Mouse (Mus musculus): ENCODE data around the gene Cdh12. TPM values are rescaled to one million over a fixed set of nuclear protein-coding genes. Genes with fewer than 3 reads are reported as not detected.
"Not testable (repeated sequence)": the region's sequence is repeated elsewhere in the genome, so short reads cannot be mapped to it uniquely, and the experiment has no call there.

Cdh12 gene
- polyA plus RNA-seq, 1 experiment from 2014 or later: 10.5 TPM

DNA sequence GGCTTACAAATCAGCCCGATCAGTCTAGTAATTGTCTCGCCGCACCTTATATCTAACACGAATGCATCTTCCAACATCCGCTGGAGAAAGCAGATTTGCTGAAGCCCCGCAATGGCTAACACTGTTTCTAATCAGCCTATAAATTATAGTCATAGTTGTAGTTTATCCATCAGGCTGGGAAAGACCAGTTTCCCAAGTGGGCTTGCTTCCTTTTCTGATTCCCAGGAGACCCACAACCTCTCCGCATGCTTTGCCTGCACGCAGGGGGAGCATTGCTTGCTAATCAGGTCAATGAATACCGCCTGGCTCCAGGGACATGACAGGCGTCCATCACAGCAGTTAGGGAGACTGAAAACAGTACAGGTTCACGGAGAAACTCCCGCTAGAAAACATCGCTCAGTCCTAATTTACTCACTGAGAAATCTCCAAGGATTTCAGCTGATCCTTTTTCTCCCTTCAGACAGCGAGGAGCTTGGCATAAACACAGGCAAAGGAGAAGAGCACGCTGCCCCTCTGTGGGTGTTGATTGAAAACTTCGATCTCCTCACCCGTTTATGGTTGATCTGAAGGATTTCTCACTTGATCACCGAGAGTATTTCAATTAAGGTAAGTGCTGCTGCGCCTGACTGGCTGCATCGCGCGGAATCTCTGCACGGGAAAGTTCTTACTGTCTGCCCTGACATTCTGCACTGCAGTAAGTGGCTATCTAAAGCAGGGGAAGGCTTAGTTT, 662.0 kb downstream of the Cdh12 start:
- WGBS: 5% methylated on average over 23 of the region's 23 CpGs
- no peaks in the 10 kb centered on the region for H3K36me3 ChIP-seq

DNA sequence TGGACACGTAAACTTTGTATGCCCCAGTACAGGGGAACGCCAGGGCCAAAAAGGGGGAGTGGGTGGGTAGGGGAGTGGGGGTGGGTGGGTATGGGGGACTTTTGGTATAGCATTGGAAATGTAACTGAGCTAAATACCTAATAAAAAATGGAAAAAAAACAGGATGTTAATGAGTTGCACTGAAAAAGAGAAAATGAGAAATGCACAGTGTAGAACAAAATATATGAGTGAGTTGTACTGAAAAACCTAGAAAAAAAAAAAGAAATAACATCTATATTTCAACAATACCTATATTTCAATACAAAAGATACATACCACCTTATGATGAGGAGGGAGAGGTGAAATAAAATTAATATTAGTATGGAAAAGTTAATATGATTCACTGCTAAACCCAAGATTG, 665.7 kb downstream of the Cdh12 start:
- not testable (repeated sequence) for H3K36me3 ChIP-seq; H3K9ac ChIP-seq (replicated peaks); H3K4me3 ChIP-seq (replicated peaks); H3K27me3 ChIP-seq (replicated peaks); ATAC-seq (ENCODE audit: low FRiP score); H3K9me3 ChIP-seq (replicated peaks); H3K4me2 ChIP-seq; H3K27ac ChIP-seq (replicated peaks)
- H3K4me1 ChIP-seq: peaks cover 10% of the 10 kb centered on the region
- WGBS: no CpG with 5 or more reads among the region's 2 CpGs

More for the DNA sequence above, 662.0 kb downstream of the Cdh12 start:
- H3K27ac ChIP-seq (replicated peaks): peak overlapping the region; percentile 58
- peak; percentile 64 for ATAC-seq (ENCODE audit: low FRiP score)
- peak overlapping the region; percentile 65 for H3K9ac ChIP-seq (replicated peaks)
- no peaks in the 10 kb centered on the region for H3K27me3 ChIP-seq (replicated peaks)
- no peaks in the 10 kb centered on the region for H3K9me3 ChIP-seq (replicated peaks)
- peaks cover 16% of the 10 kb centered on the region for H3K4me1 ChIP-seq
- H3K4me2 ChIP-seq: peak overlapping the region; percentile 86
- H3K4me3 ChIP-seq (replicated peaks): peak overlapping the region; percentile 50

DNA sequence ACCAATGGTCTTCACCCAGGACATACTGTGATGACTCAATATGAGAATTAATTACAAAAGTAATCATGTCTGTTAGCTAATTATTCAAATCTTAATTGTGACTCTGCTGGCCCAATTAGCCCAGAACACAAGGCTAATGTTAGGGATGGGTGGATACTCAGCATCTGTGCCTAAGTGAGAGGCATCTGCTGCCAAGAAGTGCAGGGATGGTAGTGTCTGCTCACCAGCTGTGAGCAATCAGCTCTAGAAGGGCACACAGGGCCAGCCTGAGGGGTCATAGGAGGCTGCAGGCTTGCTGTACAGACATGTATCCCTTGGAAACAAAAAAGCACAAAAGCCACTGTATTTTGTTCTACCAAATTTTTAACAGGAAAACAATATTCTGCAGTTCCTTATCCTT, 681.6 kb downstream of the Cdh12 start:
- no peak overlapping the region for H3K4me3 ChIP-seq (replicated peaks)
- no peak overlapping the region for H3K27ac ChIP-seq (replicated peaks)
- no peaks in the 10 kb centered on the region for H3K9me3 ChIP-seq (replicated peaks)
- ATAC-seq (ENCODE audit: low FRiP score): no peak
- no peak overlapping the region for H3K9ac ChIP-seq (replicated peaks)
- H3K4me1 ChIP-seq: no peaks in the 10 kb centered on the region
- no peaks in the 10 kb centered on the region for H3K27me3 ChIP-seq (replicated peaks)
- no peaks in the 10 kb centered on the region for H3K36me3 ChIP-seq
- H3K4me2 ChIP-seq: no peak overlapping the region

DNA sequence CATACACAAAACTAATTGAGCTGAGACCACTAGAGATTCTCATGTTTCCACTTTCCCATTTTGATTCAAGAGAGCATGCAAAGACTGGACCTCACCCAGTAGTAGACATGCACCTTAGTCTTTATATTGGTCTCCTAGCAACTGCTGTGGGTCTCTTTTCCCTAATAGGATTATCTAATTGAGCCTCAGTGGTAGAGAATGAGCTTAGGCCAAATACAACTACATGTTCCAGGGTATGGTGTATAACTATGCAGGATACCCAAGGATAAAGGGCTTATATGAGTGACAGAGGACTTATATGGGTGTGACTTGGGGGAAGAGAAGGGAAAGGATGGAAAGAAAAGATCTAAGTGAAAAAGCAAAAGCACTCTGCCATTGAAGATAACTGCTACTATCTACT, 683.9 kb downstream of the Cdh12 start:
- no peak overlapping the region for H3K27ac ChIP-seq (replicated peaks)
- no peaks in the 10 kb centered on the region for H3K9me3 ChIP-seq (replicated peaks)
- no peaks in the 10 kb centered on the region for H3K4me1 ChIP-seq
- H3K27me3 ChIP-seq (replicated peaks): no peaks in the 10 kb centered on the region
- H3K36me3 ChIP-seq: no peaks in the 10 kb centered on the region
- no peak overlapping the region for H3K9ac ChIP-seq (replicated peaks)
- no peak overlapping the region for H3K4me2 ChIP-seq
- ATAC-seq (ENCODE audit: low FRiP score): no peak
- no peak overlapping the region for H3K4me3 ChIP-seq (replicated peaks)

DNA sequence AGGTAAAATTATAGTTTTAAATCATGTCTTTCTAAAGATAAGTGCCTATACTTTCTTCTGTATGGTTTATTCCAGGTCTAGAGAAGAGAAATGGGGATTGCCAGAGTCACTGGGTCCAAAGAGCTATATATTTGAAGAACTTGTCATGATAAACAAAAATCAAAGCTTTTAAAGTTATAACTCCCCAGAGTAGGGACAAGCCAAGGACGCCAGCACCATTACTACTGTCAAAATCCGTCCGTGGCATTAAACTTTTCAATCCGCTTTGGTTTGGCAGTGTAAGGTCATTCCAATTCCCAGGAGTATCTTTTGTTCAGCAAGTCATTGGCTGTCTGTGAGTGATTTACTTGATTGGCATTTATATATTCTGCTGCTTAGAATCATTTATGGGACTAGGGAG, 697.8 kb downstream of the Cdh12 start:
- Histone ChIP-seq H3K27ac (replicated peaks) (no peak overlapping the region), H3K4me1 (no peaks in the 10 kb centered on the region), H3K4me3 (replicated peaks) (no peak overlapping the region), H3K4me2 (no peak overlapping the region), H3K9me3 (replicated peaks) (no peaks in the 10 kb centered on the region), H3K27me3 (replicated peaks) (no peaks in the 10 kb centered on the region), H3K9ac (replicated peaks) (no peak overlapping the region), H3K36me3 (no peaks in the 10 kb centered on the region)
- WGBS: 41% methylated on average over 4 of the region's 4 CpGs
- no peak for ATAC-seq (ENCODE audit: low FRiP score)

DNA sequence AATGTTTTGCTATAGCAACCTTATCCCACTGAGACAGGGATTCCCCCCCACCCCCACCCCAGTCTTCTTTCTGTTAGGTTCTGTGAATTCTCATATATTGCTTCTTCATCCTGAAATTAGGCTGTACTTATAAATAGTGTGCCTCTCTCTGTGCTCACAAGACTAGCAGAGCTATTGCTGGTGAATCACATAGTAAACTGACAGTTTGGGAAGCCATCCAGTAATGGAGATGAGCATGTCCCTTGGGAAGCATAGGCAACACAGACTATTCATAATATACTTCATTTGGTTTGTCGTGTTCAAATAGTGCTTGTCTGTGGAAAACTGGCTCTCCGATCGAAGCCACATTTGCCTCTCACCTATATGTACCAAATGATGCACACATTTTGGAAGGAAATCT, 704.5 kb downstream of the Cdh12 start:
- WGBS: 49% methylated on average over 3 of the region's 3 CpGs
- no peaks in the 10 kb centered on the region for H3K9me3 ChIP-seq (replicated peaks)
- no peaks in the 10 kb centered on the region for H3K36me3 ChIP-seq
- no peak overlapping the region for H3K9ac ChIP-seq (replicated peaks)
- no peaks in the 10 kb centered on the region for H3K4me1 ChIP-seq
- H3K4me2 ChIP-seq: no peak overlapping the region
- H3K27ac ChIP-seq (replicated peaks): no peak overlapping the region
- no peaks in the 10 kb centered on the region for H3K27me3 ChIP-seq (replicated peaks)
- no peak overlapping the region for H3K4me3 ChIP-seq (replicated peaks)
- no peak for ATAC-seq (ENCODE audit: low FRiP score)

DNA sequence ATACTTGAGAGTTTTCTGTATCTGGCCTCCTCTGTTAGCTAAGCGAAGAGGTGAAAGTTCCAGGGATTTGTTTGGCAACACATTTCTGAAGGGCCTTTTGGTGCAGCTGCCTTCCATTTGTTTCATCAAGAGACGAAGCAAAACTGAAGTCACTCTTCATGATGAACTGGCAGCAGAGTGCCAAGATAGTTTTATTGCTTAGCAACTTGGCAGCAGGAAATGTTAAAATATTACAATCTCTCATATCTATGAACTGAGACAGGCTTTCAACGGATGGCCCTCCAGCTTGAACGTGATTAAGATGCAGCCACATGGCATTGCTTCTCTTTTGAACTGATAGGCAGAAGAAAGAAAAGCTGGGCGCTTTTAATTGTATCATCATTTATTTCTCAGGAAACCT, 730.7 kb downstream of the Cdh12 start:
- peaks cover 3% of the 10 kb centered on the region; the same call in 1 of the 2 replicates for H3K4me1 ChIP-seq
- H3K9me3 ChIP-seq (replicated peaks): no peaks in the 10 kb centered on the region
- H3K4me2 ChIP-seq: no peak overlapping the region
- no peak overlapping the region for H3K27ac ChIP-seq (replicated peaks)
- H3K36me3 ChIP-seq: no peaks in the 10 kb centered on the region
- no peaks in the 10 kb centered on the region for H3K27me3 ChIP-seq (replicated peaks)
- H3K9ac ChIP-seq (replicated peaks): no peak overlapping the region
- no peak overlapping the region for H3K4me3 ChIP-seq (replicated peaks)
- ATAC-seq (ENCODE audit: low FRiP score): no peak
- 59% methylated on average over 5 of the region's 5 CpGs for WGBS

DNA sequence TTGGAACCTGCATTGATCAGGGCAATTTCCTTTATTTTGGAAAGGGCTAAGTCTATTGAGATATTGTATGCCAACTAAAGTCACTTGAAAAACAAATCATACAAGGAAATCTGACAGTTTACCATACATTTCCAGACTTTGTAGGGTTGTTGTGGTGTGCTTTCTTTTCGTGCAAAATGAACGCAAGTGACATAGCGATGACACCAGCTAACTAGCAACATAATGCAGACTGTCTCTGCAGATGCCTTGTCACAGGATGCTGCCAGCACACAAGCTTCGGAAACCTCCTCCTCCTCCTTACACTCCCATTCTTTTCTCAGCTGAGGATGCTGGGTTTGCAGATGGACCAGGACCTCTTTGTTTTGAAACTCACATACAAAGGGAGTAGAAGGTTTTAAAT, 731.1 kb downstream of the Cdh12 start:
- H3K36me3 ChIP-seq: no peaks in the 10 kb centered on the region
- H3K9me3 ChIP-seq (replicated peaks): no peaks in the 10 kb centered on the region
- no peak overlapping the region for H3K4me3 ChIP-seq (replicated peaks)
- peaks cover 3% of the 10 kb centered on the region; the same call in 1 of the 2 replicates for H3K4me1 ChIP-seq
- H3K27ac ChIP-seq (replicated peaks): no peak overlapping the region
- H3K9ac ChIP-seq (replicated peaks): no peak overlapping the region
- ATAC-seq (ENCODE audit: low FRiP score): no peak
- no peak overlapping the region for H3K4me2 ChIP-seq
- no peaks in the 10 kb centered on the region for H3K27me3 ChIP-seq (replicated peaks)
- WGBS: 46% methylated on average over 4 of the region's 4 CpGs

DNA sequence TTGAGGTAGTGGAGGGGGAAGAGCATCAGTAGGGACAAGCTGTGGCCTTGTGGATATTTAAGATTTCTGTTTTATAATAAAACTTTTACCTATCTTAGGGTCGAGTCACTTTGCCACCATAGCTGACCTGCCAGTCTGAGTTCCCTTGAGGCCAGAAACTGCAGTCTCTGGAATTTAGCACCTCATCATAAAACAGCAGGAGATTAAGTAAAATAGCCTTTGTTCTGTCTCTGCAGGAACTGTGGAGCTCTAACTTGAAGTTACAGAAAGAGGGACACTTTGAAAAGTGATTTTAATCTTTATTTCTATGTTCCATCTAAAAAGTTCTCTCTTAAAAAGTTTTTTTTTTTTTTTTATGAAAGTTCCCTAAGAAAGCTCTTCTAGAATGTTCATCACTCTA, 736.7 kb downstream of the Cdh12 start:
- Histone ChIP-seq H3K36me3 (no peaks in the 10 kb centered on the region), H3K4me1 (no peaks in the 10 kb centered on the region), H3K27ac (replicated peaks) (no peak overlapping the region), H3K4me3 (replicated peaks) (no peak overlapping the region), H3K9ac (replicated peaks) (no peak overlapping the region), H3K4me2 (no peak overlapping the region), H3K9me3 (replicated peaks) (no peaks in the 10 kb centered on the region), H3K27me3 (replicated peaks) (no peaks in the 10 kb centered on the region)
- 23% methylated on average over 1 of the region's 1 CpGs for WGBS
- ATAC-seq (ENCODE audit: low FRiP score): no peak

DNA sequence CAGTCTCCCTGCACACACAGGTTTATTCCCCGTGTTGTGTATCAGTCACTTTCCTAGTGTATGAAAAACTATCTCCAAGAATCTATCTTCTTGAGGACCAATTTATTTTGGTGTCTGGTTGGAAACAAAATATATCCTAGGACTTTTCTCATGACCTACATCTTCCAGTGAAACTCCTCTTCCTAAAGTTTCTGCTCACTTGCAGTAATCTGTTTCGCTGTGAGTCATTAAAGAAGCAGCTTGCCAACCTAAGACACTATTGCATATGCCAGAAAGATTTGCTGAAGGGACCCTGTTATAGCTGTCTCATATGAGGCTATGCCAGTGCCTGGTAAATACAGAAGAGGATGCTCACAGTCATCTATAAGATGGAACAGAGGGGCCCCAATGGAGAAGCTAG, 761.0 kb downstream of the Cdh12 start:
- ATAC-seq (ENCODE audit: low FRiP score): not testable (repeated sequence)
- WGBS: 91% methylated on average over 2 of the region's 2 CpGs

DNA sequence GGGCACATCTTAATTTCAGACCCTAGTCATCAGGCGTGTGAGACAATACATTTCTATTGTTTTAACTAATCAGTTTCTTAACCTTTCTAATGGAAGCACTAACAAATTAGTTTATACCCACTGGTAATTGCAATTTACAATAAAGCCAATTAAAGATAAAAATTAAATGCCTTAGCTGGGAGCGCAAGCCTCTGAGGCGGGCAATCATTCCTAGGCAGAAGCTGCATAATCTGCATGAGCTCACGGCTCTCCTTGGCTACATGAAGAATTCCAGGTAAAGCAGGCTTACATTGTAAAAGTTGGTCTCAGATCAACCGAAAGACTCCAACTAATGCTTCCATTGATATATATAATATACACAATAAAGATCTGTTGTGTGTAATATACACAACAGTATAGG, 773.9 kb downstream of the Cdh12 start:
- Histone ChIP-seq H3K27ac (replicated peaks) (no peak overlapping the region), H3K9ac (replicated peaks) (no peak overlapping the region), H3K36me3 (no peaks in the 10 kb centered on the region), H3K27me3 (replicated peaks) (no peaks in the 10 kb centered on the region), H3K9me3 (replicated peaks) (no peaks in the 10 kb centered on the region), H3K4me2 (no peak overlapping the region), H3K4me3 (replicated peaks) (no peak overlapping the region), H3K4me1 (no peaks in the 10 kb centered on the region)
- WGBS: 57% methylated on average over 5 of the region's 5 CpGs
- ATAC-seq (ENCODE audit: low FRiP score): peak; percentile 63

More for the DNA sequence above, 761.0 kb downstream of the Cdh12 start:
- H3K36me3 ChIP-seq; H3K9me3 ChIP-seq (replicated peaks); H3K4me1 ChIP-seq; H3K27ac ChIP-seq (replicated peaks); H3K27me3 ChIP-seq (replicated peaks); H3K9ac ChIP-seq (replicated peaks); H3K4me2 ChIP-seq; H3K4me3 ChIP-seq (replicated peaks): not testable (repeated sequence)

DNA sequence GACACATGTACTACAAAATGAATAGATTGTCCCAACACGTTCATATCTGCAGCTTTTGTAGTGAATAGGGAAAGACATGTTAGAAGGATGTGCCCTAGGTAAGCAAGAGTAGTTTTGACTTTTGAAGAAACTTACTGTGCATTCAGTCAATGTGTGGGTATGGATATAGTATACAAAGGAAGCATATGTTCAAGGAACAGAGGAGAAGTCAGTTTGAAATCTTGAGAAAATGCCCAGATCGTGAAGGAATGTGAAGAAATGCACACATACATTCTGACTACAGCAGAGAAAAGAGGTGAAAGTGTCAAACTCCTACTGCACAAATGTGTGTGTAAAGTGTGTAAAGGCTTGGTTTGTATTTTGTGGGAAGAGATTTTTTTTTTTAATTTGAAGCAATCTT, 812.3 kb downstream of the Cdh12 start:
- no peak overlapping the region for H3K4me3 ChIP-seq (replicated peaks)
- H3K9me3 ChIP-seq (replicated peaks): no peaks in the 10 kb centered on the region
- WGBS: 90% methylated on average over 2 of the region's 2 CpGs
- no peaks in the 10 kb centered on the region for H3K4me1 ChIP-seq
- no peak for ATAC-seq (ENCODE audit: low FRiP score)
- no peaks in the 10 kb centered on the region for H3K27me3 ChIP-seq (replicated peaks)
- no peak overlapping the region for H3K27ac ChIP-seq (replicated peaks)
- H3K36me3 ChIP-seq: no peaks in the 10 kb centered on the region
- H3K9ac ChIP-seq (replicated peaks): no peak overlapping the region
- no peak overlapping the region for H3K4me2 ChIP-seq

DNA sequence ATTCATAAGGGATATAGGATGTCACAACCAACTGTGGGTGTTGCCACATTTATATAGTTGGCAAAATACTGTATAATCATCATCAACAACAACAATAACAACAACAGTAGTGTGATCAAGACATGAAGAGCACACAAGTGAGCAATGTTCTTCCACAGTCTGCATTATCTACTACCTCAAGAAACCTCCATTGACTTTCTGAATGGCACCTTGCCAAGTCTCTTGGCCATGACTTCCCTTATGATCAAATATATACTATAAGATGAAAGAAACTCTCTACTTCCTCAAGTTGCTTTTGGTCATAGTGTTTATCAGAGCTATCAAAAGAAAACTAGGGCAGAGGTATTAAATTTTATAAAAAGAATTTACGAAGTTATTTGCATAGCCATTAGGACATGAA, 820.8 kb downstream of the Cdh12 start:
- Histone ChIP-seq H3K27me3 (replicated peaks) (no peaks in the 10 kb centered on the region), H3K4me1 (no peaks in the 10 kb centered on the region), H3K9me3 (replicated peaks) (no peaks in the 10 kb centered on the region), H3K27ac (replicated peaks) (no peak overlapping the region), H3K4me2 (no peak overlapping the region), H3K36me3 (no peaks in the 10 kb centered on the region), H3K9ac (replicated peaks) (no peak overlapping the region), H3K4me3 (replicated peaks) (no peak overlapping the region)
- ATAC-seq (ENCODE audit: low FRiP score): no peak
- 89% methylated on average over 1 of the region's 1 CpGs for WGBS
